Mouse (Mus musculus) stomach, embryonic 16.5 days (tissue): ENCODE measurements around the gene Krtap5-4. TPM values are rescaled to one million over a fixed set of nuclear protein-coding genes. Genes with fewer than 3 reads are reported as not detected.
"Not testable (repeated sequence)": the region's sequence is repeated elsewhere in the genome, so short reads cannot be mapped to it uniquely, and the experiment has no call there.

Source experiments
- ATAC-seq: fragments of 200-750 bp; cut with Nextera tagmentation; 2 replicates; pipeline ENCODE4 v1.8.0; 2017; ENCODE audit warnings: moderate number of reproducible peaks, moderate TSS enrichment; ENCODE audit not compliant: insufficient read depth, low FRiP score
- H3K27ac ChIP-seq: fragments of 300-500 bp; sonication (generic); 2 replicates; pipeline ENCODE4 v1.5.1; 2014; ENCODE audit warnings: low read length
- H3K27me3 ChIP-seq: fragments of 300-500 bp; sonication (generic); 2 replicates; pipeline ENCODE4 v1.6.1; 2014; ENCODE audit warnings: low read length, control low read depth, mixed read lengths; ENCODE audit not compliant: control insufficient read depth, insufficient read depth
- H3K36me3 ChIP-seq: fragments of 300-500 bp; sonication (generic); 2 replicates; pipeline ENCODE4 v1.6.1; 2014; ENCODE audit warnings: low read length; ENCODE audit not compliant: control insufficient read depth, insufficient read depth
- H3K4me1 ChIP-seq: fragments of 300-500 bp; sonication (generic); 2 replicates; pipeline ENCODE4 v1.6.1; 2014; ENCODE audit warnings: low read length, control low read depth, mixed read lengths; ENCODE audit not compliant: control insufficient read depth, insufficient read depth
- H3K4me2 ChIP-seq: fragments of 300-500 bp; sonication (generic); 2 replicates; pipeline ENCODE4 v1.6.1; 2014; ENCODE audit warnings: low read depth, low read length, mixed read lengths
- H3K4me3 ChIP-seq: fragments of 300-500 bp; sonication (generic); replicated peaks from 2 replicates; pipeline ENCODE4 v1.5.1; 2014; ENCODE audit warnings: mild to moderate bottlenecking, low read length
- H3K9ac ChIP-seq: fragments of 300-500 bp; sonication (generic); 2 replicates; pipeline ENCODE4 v1.6.1; 2014; ENCODE audit warnings: low read length
- H3K9me3 ChIP-seq: fragments of 300-500 bp; sonication (generic); replicated peaks from 2 replicates; pipeline ENCODE4 v1.6.1; 2016; ENCODE audit warnings: low read length, control low read depth; ENCODE audit not compliant: control insufficient read depth
- WGBS: fragments of 180-500 bp; shearing (Covaris S2); extraction: QIAGEN DNeasy Blood & Tissue Kit; methylation state at CpG from one replicate; pipeline ENCODE4 v1.1.7; 2014; 5-methylcytosine and 5-hydroxymethylcytosine counted together
- polyA plus RNA-seq: library from polyadenylated mRNA; unstranded; fragments of >200 nt; fragmentation: Nextera tagmentation; extraction: Ambion mirVana; gene quantifications from 2 replicates; pipeline ENCODE4 v1.2.1, GENCODE M21; 2015

The Krtap5-4 gene
- polyA plus RNA-seq, 1 experiment from 2014 or later, result not detected

DNA sequence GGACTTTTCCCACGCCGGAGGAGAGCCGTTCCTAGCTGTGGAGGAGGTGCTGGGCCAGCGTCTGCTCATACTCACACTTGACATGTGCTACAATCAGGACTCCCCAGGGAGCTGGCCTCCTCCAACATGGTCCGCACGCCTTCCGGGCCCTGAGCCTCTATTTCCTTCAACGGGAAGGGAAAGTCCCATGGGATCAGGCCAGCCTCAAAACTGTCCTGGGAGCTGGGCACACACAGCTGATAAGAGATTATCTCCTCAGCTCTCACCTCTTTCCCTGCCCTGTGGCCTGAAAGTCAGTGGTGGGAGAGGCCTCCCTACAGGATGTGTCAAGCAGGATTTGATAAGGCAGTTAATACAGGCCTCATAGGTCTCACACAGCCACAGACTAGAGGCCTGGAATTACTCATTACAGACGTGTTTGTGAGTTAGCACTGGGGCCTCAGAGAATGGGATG is 26.9 kb downstream of the Krtap5-4 start:
- Histone ChIP-seq H3K27ac (peak overlapping the region; percentile 76; the same call in 1 of the 2 replicates), H3K4me2 (no peak overlapping the region), H3K9me3 (no peaks in the 10 kb centered on the region), H3K4me1 (peaks cover 22% of the 10 kb centered on the region), H3K4me3 (no peak overlapping the region), H3K27me3 (no peaks in the 10 kb centered on the region), H3K9ac (peak overlapping the region; percentile 37; the same call in 1 of the 2 replicates), H3K36me3 (no peaks in the 10 kb centered on the region)
- 20% methylated on average over 9 of the region's 9 CpGs for WGBS
- peak; percentile 57 for ATAC-seq

DNA sequence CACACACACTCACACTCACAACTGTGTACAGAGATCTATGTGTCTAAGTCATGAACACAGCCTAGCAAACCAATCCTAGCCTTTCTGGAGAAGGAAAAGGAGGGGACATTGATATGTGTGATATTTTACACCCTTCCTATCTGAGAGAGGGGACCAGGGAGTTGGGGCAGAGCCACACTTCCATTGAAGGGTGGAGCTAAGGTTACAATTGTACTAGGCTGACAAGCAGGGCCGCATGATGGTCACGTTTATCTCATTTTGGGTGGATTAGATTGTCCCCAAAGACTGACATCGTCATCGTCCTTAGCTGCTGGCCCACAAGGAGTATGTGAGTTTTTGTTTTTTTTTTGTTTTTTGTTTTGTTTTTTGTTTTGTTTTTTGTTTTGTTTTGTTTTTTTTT is 27.9 kb downstream of the Krtap5-4 start:
- Histone ChIP-seq H3K36me3 (no peaks in the 10 kb centered on the region), H3K9me3 (no peaks in the 10 kb centered on the region), H3K9ac (no peak overlapping the region), H3K4me3 (no peak overlapping the region), H3K27ac (no peak overlapping the region), H3K4me1 (peaks cover 20% of the 10 kb centered on the region), H3K27me3 (no peaks in the 10 kb centered on the region), H3K4me2 (no peak overlapping the region)
- ATAC-seq, result no peak
- WGBS, result 77% methylated on average over 4 of the region's 4 CpGs

DNA sequence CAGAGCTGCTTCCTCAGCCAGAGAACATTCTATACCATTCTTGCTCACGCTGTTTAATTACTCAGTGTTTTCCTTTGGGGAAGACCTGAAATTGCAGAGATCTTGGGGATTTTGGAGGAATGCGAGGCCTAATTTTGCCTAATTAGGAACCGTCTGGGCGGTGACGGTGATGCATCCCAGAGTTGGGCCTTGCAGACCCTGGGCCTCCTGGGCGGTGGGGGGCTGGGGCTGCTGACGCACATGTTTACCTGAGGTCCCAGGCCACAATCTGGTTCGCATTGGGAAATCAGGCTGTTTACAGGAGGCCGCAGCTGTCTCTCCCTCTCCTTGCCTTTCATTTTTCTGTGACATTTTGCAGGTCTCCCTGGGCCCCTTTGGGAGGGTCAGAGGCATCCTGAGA is 29.4 kb downstream of the Krtap5-4 start:
- not testable (repeated sequence) for H3K9me3 ChIP-seq, ATAC-seq, H3K4me3 ChIP-seq, H3K36me3 ChIP-seq, H3K27me3 ChIP-seq, H3K9ac ChIP-seq, H3K4me2 ChIP-seq
- peaks cover 13% of the 10 kb centered on the region for H3K4me1 ChIP-seq
- peak overlapping the region; percentile 39 for H3K27ac ChIP-seq
- 64% methylated on average over 2 of the region's 9 CpGs for WGBS

DNA sequence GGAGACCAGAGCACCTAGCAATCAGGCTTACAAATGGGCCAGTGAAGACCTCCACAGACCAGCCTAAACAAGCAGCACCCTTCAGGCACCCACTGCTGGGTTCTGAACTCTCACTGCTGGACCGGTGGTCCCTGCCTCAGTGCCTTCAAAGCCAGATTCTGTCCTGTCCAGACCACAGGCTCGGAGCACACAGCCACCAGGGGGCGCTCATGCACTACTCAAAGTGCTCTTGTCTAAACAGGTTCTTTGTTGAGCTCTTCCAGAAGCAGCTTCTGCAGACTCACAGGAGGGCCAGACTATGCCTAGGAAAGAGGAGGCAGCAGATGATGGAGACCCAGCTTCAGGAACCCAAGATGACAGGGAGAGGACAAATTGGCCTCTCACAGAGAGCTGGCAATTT is 30.9 kb downstream of the Krtap5-4 start:
- peaks cover 8% of the 10 kb centered on the region for H3K4me1 ChIP-seq
- H3K27ac ChIP-seq, result no peak overlapping the region

DNA sequence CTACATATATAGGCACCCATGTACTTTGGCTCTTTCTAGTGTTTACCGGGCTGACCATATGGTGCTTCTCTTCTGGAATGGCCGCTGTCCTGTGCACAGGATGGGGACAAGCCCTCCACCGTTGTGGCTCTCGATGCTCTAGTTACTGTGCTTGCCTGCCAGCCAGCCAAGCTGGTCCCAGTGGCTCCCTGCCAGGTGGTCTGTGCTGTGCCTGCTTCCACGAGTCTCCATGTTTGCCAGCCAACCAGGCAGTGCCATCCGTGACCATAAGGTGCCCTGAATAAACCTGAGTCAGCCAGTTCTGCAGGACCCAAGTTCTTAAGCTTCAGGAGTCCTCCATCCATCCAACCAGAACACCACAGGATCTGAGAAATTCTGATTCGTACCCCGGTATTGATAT is 31.8 kb downstream of the Krtap5-4 start:
- no peak overlapping the region for H3K27ac ChIP-seq
- H3K9me3 ChIP-seq, result no peaks in the 10 kb centered on the region
- H3K27me3 ChIP-seq, result no peaks in the 10 kb centered on the region
- peaks cover 5% of the 10 kb centered on the region for H3K4me1 ChIP-seq
- no peak overlapping the region for H3K9ac ChIP-seq
- no peak overlapping the region for H3K4me3 ChIP-seq
- no peak for ATAC-seq
- WGBS, result 80% methylated on average over 8 of the region's 8 CpGs
- no peak overlapping the region for H3K4me2 ChIP-seq
- H3K36me3 ChIP-seq, result no peaks in the 10 kb centered on the region

More for the DNA sequence above, 30.9 kb downstream of the Krtap5-4 start:
- H3K27me3 ChIP-seq, result no peaks in the 10 kb centered on the region
- H3K9me3 ChIP-seq, result no peaks in the 10 kb centered on the region
- H3K4me3 ChIP-seq, result no peak overlapping the region
- no peak overlapping the region for H3K9ac ChIP-seq
- WGBS, result 2% methylated on average over 3 of the region's 3 CpGs
- no peaks in the 10 kb centered on the region for H3K36me3 ChIP-seq
- H3K4me2 ChIP-seq, result no peak overlapping the region
- peak; percentile 82 for ATAC-seq

DNA sequence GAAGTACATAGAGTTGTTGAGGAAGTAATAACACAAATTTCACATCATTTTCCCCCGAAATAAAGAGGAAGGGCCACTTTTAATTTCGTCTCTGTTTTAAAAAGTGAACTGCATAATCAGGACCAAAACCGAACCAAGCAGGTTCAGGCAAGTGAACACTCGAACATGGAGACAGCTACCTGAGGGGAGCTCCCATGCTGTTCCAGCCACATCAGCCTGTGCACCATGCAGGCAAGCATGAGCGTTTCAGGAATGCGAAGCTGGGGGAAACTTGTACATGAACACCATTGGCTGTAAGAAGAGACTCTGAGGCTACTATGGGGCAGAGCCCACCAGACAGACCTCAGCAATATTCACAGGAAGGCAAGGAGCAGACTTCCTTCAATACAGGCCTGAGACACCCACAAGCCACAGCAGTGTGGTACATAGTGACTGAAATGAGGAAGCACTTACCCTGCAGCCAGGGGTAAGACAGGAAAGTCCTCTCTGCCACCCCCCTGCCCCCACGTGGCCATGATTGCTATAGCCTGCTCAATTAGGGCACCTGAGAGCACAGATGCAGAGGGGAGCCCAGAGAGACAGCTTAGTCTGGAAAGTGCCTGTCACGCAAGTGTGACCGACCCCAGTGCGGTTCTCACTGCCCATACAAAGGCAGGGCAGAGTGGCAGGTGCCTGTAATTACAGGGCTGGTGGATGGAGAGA is 37.1 kb downstream of the Krtap5-4 start:
- Histone ChIP-seq H3K9ac (peak overlapping the region; percentile 48; the same call in 1 of the 2 replicates), H3K4me1 (peaks cover 8% of the 10 kb centered on the region; the same call in 1 of the 2 replicates), H3K36me3 (no peaks in the 10 kb centered on the region), H3K27ac (peak overlapping the region; percentile 76; the same call in 1 of the 2 replicates), H3K9me3 (no peaks in the 10 kb centered on the region), H3K4me2 (no peak overlapping the region), H3K4me3 (no peak overlapping the region), H3K27me3 (no peaks in the 10 kb centered on the region)
- peak; percentile 62; the same call in 1 of the 2 replicates for ATAC-seq
- 57% methylated on average over 10 of the region's 10 CpGs for WGBS

DNA sequence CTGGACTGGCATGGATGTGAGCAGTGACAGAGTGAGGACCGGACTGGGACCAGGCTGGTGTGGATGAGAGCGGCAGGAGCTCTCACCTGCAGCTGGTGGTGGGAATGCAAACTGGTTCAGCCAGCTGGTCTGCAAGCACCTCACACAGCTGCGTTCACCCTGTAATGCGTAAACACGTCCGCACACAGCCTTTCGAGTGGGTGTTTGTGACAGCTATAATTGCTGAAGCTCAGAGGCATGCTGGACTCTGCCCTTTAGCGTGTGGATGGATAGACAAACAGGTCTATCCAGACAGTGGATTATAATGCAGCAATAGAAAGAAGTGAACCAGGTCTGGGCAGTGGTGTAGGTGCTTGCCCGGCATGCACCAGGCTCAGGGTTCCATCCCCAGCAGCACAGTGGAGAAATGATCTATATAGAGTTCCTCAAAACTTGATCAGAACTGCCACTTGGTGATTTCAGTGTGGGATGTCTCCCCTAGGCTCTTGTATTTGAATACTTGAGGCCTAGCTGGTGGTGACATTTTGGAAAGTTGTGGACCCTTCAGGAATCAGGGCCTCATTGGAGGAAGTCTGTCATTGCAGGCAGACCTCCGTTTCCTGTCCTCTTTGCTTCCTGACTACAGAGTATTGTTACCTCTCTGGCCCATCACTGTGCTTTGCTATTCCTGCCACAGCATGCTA is 38.4 kb downstream of the Krtap5-4 start:
- peaks cover 8% of the 10 kb centered on the region; the same call in 1 of the 2 replicates for H3K4me1 ChIP-seq
- no peaks in the 10 kb centered on the region for H3K36me3 ChIP-seq
- ATAC-seq, result peak; percentile 72
- peak overlapping the region; percentile 38; the same call in 1 of the 2 replicates for H3K9ac ChIP-seq
- H3K4me2 ChIP-seq, result peak overlapping the region; percentile 17; the same call in 1 of the 2 replicates
- peak overlapping the region; percentile 76 for H3K27ac ChIP-seq
- WGBS, result 46% methylated on average over 10 of the region's 10 CpGs
- no peaks in the 10 kb centered on the region for H3K9me3 ChIP-seq
- no peaks in the 10 kb centered on the region for H3K27me3 ChIP-seq
- H3K4me3 ChIP-seq, result no peak overlapping the region

DNA sequence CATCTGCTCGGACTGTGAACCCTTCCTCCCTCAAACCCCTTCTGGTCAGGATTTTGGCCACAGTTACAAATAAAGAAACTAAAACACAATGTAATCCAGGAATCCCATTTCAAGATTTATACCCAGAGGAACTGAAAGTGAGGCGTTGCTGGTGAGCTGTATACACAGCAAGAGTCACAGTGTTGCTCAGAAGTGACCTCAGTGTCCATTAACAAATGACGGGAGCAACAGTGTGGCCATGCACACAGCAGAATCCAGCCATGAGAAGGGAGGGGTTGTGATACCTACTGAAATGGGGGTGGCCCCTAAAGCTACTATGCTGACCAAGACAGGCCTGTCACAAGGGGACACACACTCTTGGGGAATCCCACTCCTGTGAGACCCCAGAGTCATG is 38.9 kb downstream of the Krtap5-4 start:
- WGBS, result 53% methylated on average over 3 of the region's 3 CpGs

DNA sequence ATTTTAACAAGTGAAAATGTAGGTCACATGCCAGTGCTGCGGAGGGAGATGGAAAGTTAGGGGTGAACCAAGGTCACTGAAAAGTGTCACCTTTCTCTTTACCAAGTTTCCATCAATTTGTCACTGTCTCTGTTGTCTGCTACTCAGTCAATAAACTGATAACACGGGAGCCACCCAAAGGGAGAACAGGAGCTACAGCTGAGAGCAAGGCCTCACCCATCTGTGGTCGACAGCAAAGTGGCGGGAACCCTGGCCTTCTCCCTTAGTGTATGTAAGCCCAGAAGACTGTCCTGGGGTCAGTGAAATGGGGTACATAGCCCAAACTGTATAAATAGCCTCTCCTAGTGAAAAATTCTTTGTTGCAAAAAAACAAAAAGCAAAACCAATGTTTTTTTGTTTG is 44.2 kb downstream of the Krtap5-4 start:
- H3K4me2 ChIP-seq, result no peak overlapping the region
- ATAC-seq, result no peak
- no peaks in the 10 kb centered on the region for H3K9me3 ChIP-seq
- H3K9ac ChIP-seq, result no peak overlapping the region
- H3K27ac ChIP-seq, result no peak overlapping the region
- H3K4me1 ChIP-seq, result peaks cover 11% of the 10 kb centered on the region; the same call in 1 of the 2 replicates
- H3K4me3 ChIP-seq, result no peak overlapping the region
- no peaks in the 10 kb centered on the region for H3K36me3 ChIP-seq
- 49% methylated on average over 4 of the region's 4 CpGs for WGBS
- no peaks in the 10 kb centered on the region for H3K27me3 ChIP-seq

More for the DNA sequence above, 38.9 kb downstream of the Krtap5-4 start:
- Histone ChIP-seq H3K36me3 (no peaks in the 10 kb centered on the region), H3K9me3 (no peaks in the 10 kb centered on the region), H3K9ac (0 out of 2 replicates have a peak overlapping the region, but pooled peaks have one; percentile 38), H3K4me2 (no peak overlapping the region), H3K4me1 (peaks cover 8% of the 10 kb centered on the region; the same call in 1 of the 2 replicates), H3K27me3 (no peaks in the 10 kb centered on the region), H3K27ac (peak overlapping the region; percentile 76), H3K4me3 (no peak overlapping the region)
- no peak for ATAC-seq
